Mouse (Mus musculus): Measurements from ENCODE around the gene Gm44965. TPM values are rescaled to one million over a fixed set of nuclear protein-coding genes. Genes with fewer than 3 reads are reported as not detected.

Gm44965 gene
- polyA plus RNA-seq, 1 experiment from 2014 or later, result not detected

DNA sequence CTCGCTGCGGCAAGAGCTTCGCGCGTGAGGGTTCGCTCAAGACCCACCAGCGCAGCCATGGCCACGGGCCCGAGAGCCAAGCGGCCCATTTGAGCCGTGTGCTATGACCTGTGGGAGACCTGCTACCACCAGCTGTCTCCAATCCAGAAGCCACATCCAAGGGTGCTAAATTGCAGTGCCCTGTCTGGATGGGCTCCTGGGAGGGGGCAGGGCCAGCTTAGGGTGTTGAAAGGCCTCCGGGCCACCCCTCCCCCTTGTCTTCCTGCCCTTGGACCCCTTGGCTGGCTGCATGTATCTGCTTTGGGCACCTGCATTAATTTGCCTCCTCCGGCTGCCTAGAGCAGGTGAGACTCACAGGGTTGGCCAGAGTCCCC lies 35.9 kb downstream of the Gm44965 start:
- no peaks in the 10 kb centered on the region for H3K36me3 ChIP-seq
- H3K4me3 ChIP-seq (replicated peaks), result peak overlapping the region; percentile 47
- H3K27ac ChIP-seq, result peak overlapping the region; percentile 75; the same call in 1 of the 2 replicates
- no peaks in the 10 kb centered on the region for H3K9me3 ChIP-seq (replicated peaks)
- peaks cover 39% of the 10 kb centered on the region for H3K4me1 ChIP-seq
- H3K27me3 ChIP-seq, result peaks cover 38% of the 10 kb centered on the region
- 0 out of 2 replicates have a peak, but pooled peaks have one; percentile 19 for ATAC-seq (replicated peaks; ENCODE audit: low FRiP score)
- peak overlapping the region; percentile 48 for H3K9ac ChIP-seq
- 7% methylated on average over 13 of the region's 13 CpGs for whole genome bisulfite sequencing
- H3K4me2 ChIP-seq, result peak overlapping the region; percentile 90

DNA sequence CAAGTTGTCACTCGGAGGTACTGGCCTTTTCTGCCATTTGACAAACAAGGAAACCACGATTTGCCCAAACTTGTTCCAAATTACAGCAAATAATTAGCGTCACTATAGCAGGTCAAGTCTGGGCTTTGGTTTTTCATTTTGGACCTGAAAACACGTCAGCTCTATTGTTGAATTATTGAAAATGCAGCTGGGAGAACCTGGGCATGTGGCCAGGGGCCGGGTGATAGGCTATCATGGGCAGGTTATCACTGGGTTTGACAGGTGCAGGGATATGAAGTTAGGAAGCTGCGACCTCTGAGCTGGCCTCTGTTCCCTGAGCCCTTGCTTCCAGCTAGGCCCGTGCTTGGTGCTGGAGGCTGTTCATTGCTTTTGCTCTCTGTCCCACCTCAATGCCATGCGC lies 37.1 kb downstream of the Gm44965 start:
- Histone ChIP-seq H3K9me3 (replicated peaks) (no peaks in the 10 kb centered on the region), H3K9ac (no peak overlapping the region), H3K27me3 (peaks cover 31% of the 10 kb centered on the region), H3K27ac (no peak overlapping the region), H3K36me3 (no peaks in the 10 kb centered on the region), H3K4me1 (peaks cover 39% of the 10 kb centered on the region), H3K4me3 (replicated peaks) (no peak overlapping the region), H3K4me2 (no peak overlapping the region)
- ATAC-seq (replicated peaks; ENCODE audit: low FRiP score), result no peak
- WGBS, result 90% methylated on average over 8 of the region's 8 CpGs

DNA sequence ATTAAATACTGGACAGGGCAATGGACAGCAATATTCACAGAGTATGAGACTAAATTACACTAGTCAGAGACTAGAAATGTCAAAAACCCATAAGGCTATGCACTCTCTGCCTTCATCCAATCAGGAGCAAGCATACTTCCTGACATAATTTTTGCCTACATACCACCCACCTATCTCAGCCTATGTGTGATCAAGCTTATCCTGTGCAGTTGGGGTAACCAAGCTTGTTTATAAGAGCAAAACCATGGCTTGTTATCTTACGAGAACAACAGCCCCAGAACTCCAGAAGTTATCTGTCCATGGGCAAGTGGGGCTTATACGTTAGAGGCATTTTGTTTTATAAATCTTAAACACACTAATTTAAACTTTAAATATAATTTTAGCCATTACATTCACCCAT lies 41.4 kb downstream of the Gm44965 start:
- H3K4me2 ChIP-seq, result no peak overlapping the region
- H3K9ac ChIP-seq, result no peak overlapping the region
- H3K9me3 ChIP-seq (replicated peaks), result no peaks in the 10 kb centered on the region
- no peak overlapping the region for H3K27ac ChIP-seq
- 0 out of 2 replicates have a peak, but pooled peaks cover under 1% of the 10 kb centered on the region for H3K4me1 ChIP-seq
- no peak for ATAC-seq (replicated peaks; ENCODE audit: low FRiP score)
- H3K27me3 ChIP-seq, result no peaks in the 10 kb centered on the region
- H3K36me3 ChIP-seq, result no peaks in the 10 kb centered on the region
- no peak overlapping the region for H3K4me3 ChIP-seq (replicated peaks)
- 83% methylated on average over 2 of the region's 2 CpGs for WGBS

DNA sequence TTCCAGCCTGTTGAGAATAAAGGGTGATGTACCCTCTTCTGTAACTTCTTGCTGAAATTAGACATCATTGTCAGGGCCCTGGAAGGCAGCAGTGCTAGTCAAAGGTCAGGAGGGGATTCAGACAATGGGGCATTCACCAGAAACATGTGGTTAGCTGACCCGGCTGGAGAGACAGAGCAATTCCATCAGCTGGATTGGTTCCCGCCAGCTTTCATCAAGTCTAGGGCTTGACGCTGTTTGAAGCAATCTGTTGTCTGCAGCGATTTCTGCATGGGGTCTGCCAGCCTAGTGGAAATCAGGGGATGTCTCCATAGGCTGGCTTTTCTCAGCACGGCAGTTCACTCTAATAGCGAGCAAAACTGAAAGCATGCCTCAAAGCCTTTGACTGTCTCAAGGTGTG lies 42.8 kb downstream of the Gm44965 start:
- Histone ChIP-seq H3K9ac (no peak overlapping the region), H3K4me1 (no peaks in the 10 kb centered on the region), H3K36me3 (no peaks in the 10 kb centered on the region), H3K9me3 (replicated peaks) (no peaks in the 10 kb centered on the region), H3K27me3 (no peaks in the 10 kb centered on the region), H3K4me2 (no peak overlapping the region), H3K27ac (no peak overlapping the region), H3K4me3 (replicated peaks) (no peak overlapping the region)
- ATAC-seq (replicated peaks; ENCODE audit: low FRiP score), result no peak
- 73% methylated on average over 6 of the region's 6 CpGs for whole genome bisulfite sequencing

DNA sequence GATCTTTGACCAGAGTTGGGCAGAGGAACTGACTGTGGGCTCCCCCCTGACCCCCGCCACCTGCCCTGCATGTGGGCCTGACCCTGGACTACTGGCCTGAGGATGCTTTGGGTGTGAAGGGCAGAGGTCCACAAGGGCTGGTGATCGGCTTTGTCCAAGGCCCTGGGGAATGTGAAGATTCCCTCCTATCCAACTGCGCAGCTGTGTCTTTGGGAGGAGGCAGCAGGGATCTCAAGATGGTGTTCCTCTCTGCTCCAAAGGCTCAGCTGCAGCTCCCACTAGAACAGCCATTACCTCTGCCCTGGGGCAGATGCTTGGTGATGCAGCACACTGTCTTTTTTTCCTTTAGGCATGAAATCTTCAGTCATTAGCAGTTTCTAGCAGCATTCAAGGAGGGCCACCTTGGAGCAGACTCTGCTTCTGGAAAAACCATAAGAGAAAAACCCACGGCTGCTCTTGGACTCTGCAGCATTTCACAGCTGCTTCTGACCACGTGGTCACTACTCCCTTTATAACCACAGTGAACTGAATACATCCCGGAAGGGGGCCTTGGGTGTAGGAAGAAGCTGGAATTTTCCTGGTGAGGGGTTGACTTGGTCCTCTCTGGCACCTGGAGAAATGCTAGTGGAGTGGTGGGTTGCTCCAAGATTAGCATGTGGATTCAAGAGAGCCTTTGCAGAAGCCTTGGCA lies 44.2 kb downstream of the Gm44965 start:
- Histone ChIP-seq H3K36me3 (no peaks in the 10 kb centered on the region), H3K4me3 (replicated peaks) (no peak overlapping the region), H3K27ac (no peak overlapping the region), H3K4me2 (no peak overlapping the region), H3K4me1 (no peaks in the 10 kb centered on the region), H3K9ac (no peak overlapping the region), H3K27me3 (no peaks in the 10 kb centered on the region), H3K9me3 (replicated peaks) (no peaks in the 10 kb centered on the region)
- 65% methylated on average over 6 of the region's 6 CpGs for whole genome bisulfite sequencing
- no peak for ATAC-seq (replicated peaks; ENCODE audit: low FRiP score)

DNA sequence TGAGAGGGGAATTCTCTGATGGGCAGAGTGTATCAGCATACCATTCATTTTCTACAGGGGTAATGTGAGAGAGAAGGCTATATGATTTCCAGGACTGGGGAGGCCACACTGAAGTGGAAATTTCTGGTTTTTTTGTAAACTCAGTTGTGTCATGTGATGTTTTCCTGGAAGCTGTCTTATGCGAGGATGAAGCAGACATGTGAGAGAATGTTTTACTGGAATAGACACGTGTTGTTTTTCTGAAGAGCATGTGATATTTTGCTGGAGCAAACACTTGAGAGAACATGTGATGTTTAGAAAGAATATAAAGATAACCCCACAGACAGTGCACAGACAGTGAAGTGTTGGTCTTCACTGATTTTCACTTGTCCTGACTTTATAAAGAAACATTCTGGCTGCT lies 44.8 kb downstream of the Gm44965 start:
- Histone ChIP-seq H3K36me3 (no peaks in the 10 kb centered on the region), H3K9me3 (replicated peaks) (no peaks in the 10 kb centered on the region), H3K27me3 (no peaks in the 10 kb centered on the region), H3K9ac (no peak overlapping the region), H3K4me3 (replicated peaks) (no peak overlapping the region), H3K27ac (no peak overlapping the region), H3K4me1 (no peaks in the 10 kb centered on the region), H3K4me2 (no peak overlapping the region)
- WGBS, result 70% methylated on average over 2 of the region's 2 CpGs
- ATAC-seq (replicated peaks; ENCODE audit: low FRiP score), result no peak

DNA sequence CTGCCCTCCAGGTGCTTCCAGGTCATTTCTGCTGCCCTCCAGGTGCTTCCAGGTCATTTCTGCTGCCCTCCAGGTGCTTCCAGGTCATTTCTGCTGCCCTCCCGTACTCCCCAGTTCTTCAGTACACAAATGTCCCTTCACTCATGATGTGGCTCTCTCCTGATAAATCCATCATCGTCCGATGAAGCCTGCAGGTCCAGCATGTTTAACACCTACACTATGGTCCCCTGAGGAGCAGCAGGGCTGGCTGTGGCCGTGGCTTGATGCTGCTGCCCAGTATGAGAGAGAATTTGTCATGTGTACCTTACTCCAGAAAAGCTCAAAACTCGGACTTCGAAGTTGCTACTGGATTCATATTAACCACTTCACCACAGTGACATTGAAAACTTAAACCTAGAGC lies 47.6 kb downstream of the Gm44965 start:
- H3K36me3 ChIP-seq, result no peaks in the 10 kb centered on the region
- H3K4me3 ChIP-seq (replicated peaks), result no peak overlapping the region
- 71% methylated on average over 6 of the region's 6 CpGs for WGBS
- no peak overlapping the region for H3K27ac ChIP-seq
- H3K27me3 ChIP-seq, result peaks cover 3% of the 10 kb centered on the region; the same call in 1 of the 2 replicates
- ATAC-seq (replicated peaks; ENCODE audit: low FRiP score), result no peak
- H3K9ac ChIP-seq, result no peak overlapping the region
- no peak overlapping the region for H3K4me2 ChIP-seq
- H3K4me1 ChIP-seq, result no peaks in the 10 kb centered on the region; the same call in 1 of the 2 replicates
- no peaks in the 10 kb centered on the region for H3K9me3 ChIP-seq (replicated peaks)

DNA sequence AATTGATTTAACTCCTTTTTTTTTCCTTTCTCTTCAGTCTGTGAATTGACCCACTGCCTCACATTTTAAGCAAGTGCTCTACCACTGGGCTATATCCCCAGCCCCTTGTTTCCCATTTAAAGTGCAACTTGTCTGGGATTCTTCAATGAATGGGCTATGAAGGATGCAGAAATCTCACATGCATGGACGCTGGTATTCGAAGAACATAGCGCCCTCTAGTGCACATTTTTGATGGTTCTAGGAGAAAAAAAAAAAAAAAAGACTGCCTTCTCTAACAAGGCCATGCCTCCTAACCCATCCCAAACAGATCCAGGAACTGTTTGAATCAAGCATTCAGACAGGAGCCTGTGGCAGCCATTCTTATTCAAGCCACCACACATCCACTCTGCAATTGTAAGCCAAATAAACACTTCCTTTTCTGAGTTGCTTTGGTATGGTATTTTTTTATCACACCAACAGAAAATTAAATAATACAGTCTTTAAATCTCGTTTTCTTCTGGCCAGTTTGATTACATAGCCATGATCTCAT lies 49.1 kb downstream of the Gm44965 start:
- 20% methylated on average over 4 of the region's 4 CpGs for WGBS
- ATAC-seq (replicated peaks; ENCODE audit: low FRiP score), result no peak
- Histone ChIP-seq H3K27ac (no peak overlapping the region), H3K36me3 (no peaks in the 10 kb centered on the region), H3K27me3 (peaks cover 3% of the 10 kb centered on the region; the same call in 1 of the 2 replicates), H3K4me3 (replicated peaks) (no peak overlapping the region), H3K9ac (no peak overlapping the region), H3K4me2 (no peak overlapping the region), H3K9me3 (replicated peaks) (no peaks in the 10 kb centered on the region), H3K4me1 (peaks cover 4% of the 10 kb centered on the region)

DNA sequence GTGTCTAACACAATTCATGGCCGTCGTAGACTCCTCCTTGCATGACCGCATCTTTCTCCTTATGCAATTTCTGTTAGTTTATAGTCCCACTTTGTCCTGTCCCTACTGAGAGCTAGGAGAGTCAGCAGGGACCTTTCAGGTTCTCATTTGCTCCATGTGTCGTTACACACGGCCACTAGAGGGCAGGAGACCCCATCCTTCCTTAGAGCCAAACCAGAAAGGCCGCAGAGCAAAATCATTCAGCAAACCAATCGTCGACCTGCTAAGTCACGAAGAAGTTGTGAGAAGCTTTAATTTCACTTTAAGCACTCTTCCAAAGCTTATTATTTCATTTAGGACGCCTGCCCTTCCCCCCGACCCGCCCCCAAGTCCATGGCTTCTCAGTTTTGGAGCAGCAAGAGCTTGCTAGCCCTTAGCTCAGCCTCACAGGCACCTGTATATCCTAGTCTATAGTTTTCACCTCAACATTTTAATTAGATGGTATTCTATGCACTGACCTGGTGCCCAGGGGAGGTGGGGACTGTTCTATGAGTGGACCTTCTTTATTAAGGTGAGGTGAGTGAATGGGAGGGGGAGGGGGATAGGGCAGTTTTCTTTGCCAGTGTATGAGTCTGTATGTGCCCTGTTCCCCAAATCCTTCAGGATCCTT lies 52.0 kb downstream of the Gm44965 start:
- H3K27me3 ChIP-seq, result peaks cover 3% of the 10 kb centered on the region; the same call in 1 of the 2 replicates
- H3K4me1 ChIP-seq, result peaks cover 4% of the 10 kb centered on the region
- 0 out of 2 replicates have a peak, but pooled peaks have one; percentile 36 for ATAC-seq (replicated peaks; ENCODE audit: low FRiP score)
- no peaks in the 10 kb centered on the region for H3K9me3 ChIP-seq (replicated peaks)
- no peak overlapping the region for H3K4me3 ChIP-seq (replicated peaks)
- no peak overlapping the region for H3K27ac ChIP-seq
- no peaks in the 10 kb centered on the region for H3K36me3 ChIP-seq
- WGBS, result 9% methylated on average over 12 of the region's 12 CpGs
- no peak overlapping the region for H3K9ac ChIP-seq
- H3K4me2 ChIP-seq, result no peak overlapping the region

DNA sequence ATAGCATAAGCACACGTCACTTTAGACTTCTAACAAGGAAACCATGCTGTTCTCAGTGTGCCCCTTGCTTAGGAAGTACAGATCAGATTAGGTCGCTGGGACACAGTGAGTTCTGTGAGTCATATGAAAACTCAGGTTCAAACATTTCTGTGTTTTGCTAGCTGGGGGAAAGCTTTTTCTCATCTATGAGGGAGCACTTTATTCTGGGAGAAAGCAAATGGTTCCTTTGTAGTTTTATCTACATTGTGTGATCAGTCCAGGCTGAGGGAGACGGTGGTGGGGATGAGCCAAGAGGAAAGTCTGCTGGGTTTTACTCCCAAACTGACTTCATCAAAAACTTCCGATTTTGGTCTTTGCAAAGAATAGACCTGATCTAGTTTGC lies 52.6 kb downstream of the Gm44965 start:
- no peak overlapping the region for H3K4me2 ChIP-seq
- no peaks in the 10 kb centered on the region for H3K9me3 ChIP-seq (replicated peaks)
- 79% methylated on average over 4 of the region's 4 CpGs for WGBS
- H3K4me1 ChIP-seq, result peaks cover 4% of the 10 kb centered on the region
- H3K9ac ChIP-seq, result no peak overlapping the region
- no peak overlapping the region for H3K4me3 ChIP-seq (replicated peaks)
- no peak overlapping the region for H3K27ac ChIP-seq
- H3K36me3 ChIP-seq, result no peaks in the 10 kb centered on the region
- ATAC-seq (replicated peaks; ENCODE audit: low FRiP score), result no peak
- peaks cover 3% of the 10 kb centered on the region; the same call in 1 of the 2 replicates for H3K27me3 ChIP-seq

DNA sequence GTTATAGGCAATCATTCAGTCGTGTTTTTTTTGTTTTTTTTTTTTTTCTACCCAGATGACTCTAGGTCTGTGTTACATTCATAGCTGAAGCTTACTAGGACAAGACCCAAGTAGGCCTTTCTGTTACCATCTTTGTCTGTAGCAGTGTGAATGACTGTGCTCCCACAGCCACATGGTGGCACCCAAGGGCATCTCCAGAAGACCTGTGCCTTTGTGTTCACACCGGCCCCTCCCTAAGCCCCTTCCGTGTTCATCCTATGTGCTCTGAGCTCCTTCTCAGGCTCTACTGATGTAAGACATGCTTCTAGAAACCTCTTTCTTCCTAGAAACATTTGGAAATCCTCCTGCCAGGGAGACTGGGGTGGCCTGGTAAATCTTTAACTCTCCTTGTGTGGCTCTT lies 53.3 kb downstream of the Gm44965 start, which contains the start of gene Gimap8:
Gimap8 (plus strand) TSS at position 240 of the 400 bp plus-strand sequence.
- Histone ChIP-seq H3K4me3 (replicated peaks) (peak within 1 kb of the TSS; percentile 14), H3K4me2 (peak within 1 kb of the TSS; percentile 28), H3K27me3 (peaks cover 3% of the 10 kb centered on the region; the same call in 1 of the 2 replicates), H3K27ac (no peak within 1 kb of the TSS), H3K36me3 (no peaks in the 10 kb centered on the region), H3K9ac (no peak within 1 kb of the TSS), H3K9me3 (replicated peaks) (no peaks in the 10 kb centered on the region), H3K4me1 (peaks cover 4% of the 10 kb centered on the region)
- ATAC-seq (replicated peaks; ENCODE audit: low FRiP score), result no peak
- 43% methylated on average over 3 of the region's 3 CpGs for WGBS

DNA sequence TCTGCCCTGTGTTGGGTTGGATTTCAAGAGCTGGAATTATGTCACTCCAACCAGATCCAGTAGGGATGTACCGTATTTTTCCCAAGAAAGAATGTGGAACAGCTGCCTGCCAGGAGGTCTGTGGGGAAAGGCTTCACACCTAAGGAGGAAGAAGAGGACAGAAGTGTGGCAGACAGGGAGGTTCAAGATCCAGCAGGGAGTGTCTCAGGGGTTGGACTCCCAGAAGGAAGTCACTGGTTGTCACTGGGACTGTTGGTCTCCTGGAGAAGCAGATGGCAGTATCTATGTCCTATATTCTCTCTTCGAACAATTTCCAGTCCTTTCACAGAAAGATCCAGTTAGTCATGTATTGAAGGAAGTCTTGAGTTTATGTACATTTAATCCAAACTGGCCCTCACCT lies 53.9 kb downstream of the Gm44965 start:
- Histone ChIP-seq H3K27ac (no peak overlapping the region), H3K9ac (no peak overlapping the region), H3K4me3 (replicated peaks) (0 out of 2 replicates have a peak overlapping the region, but pooled peaks have one; percentile 14), H3K27me3 (peaks cover 3% of the 10 kb centered on the region; the same call in 1 of the 2 replicates), H3K36me3 (no peaks in the 10 kb centered on the region), H3K9me3 (replicated peaks) (no peaks in the 10 kb centered on the region), H3K4me2 (peak overlapping the region; percentile 28), H3K4me1 (peaks cover 4% of the 10 kb centered on the region)
- 92% methylated on average over 2 of the region's 2 CpGs for WGBS
- no peak for ATAC-seq (replicated peaks; ENCODE audit: low FRiP score)

Data from kidney, embryonic 15.5 days (tissue).